Mouse (Mus musculus) natural killer cell, adult 2 months (primary cell): ENCODE measurements around the gene Top2a.
A peak's percentile ranks its signal among the peaks of the same experiment; 100 is the strongest.

ENCODE experiments used
- DNase-seq, 2 experiments: peaks; one replicate each; pipeline ENCODE4 v3.0.0; 2022; ENCODE audit warnings: low spot score in 2 of 2

Gene Top2a

DNA sequence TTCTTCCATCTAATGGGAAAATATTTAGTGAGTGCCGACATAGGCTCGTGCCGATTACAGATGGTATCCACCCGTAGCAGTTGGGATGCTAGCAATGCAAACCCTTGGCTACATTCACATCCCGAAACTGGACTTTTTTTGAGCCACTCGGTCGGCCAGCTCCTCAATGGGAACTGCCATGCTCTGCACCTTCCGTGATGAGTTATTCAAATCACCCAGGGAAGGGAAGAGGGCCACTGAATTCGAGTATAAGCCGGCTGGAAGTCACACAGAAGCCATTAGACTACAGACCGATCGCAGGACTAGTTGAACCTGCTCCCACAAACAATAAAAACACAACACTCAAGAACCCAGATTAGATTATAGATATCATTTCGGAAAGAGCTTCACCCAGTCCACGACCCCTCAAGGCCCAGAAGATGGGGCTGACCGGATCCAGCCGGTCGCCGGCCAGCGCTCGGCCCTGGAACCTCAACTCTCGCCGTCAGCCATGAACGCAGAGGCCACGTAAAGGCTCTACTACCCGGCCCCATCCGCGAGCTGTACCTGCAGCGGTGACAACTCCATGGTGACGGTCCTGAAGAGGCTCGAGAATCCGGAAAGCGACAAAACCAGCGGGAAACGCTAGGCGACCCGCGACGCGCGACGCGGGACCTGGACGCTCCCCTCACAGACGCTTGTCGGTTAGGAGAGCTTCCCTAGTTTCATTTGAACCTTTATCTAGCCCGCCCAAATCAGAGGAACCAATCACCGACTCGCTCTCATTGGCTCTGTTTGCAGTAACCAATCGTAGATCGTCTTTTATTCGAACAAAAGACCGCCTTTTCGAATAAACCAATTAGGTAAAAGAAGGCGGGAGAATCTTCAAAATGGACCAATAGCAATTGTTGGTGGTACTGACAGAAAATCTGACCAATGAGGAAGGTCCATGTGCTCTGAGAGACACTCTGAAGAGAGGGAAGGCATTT, at the start of gene Top2a:
Gene Top2a, minus strand, starts transcription at position 690 of the 968 bp plus-strand sequence.
- DNase-seq = peak; percentile 97 to 98

DNA sequence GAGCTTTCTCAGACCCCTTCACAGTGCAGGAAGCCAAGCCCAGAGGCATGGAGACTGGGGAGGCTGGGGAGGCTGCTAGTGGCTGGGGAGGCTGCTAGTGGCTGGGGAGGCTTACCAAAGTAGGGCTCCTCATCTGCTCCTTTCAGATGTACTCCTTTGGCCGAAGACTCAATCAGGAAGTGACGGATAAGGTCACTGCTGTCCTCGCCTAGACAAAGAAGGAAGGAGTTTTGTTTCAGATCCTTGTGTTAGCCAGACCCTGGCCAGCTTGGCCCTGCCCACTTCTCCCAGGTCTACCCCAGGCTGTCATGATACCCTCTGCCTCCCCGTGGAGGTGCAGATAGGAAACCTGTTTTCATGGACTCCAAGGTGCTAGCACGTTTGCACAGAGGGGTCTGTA, 49.8 kb upstream of the Top2a start:
- DNase-seq = no peak

DNA sequence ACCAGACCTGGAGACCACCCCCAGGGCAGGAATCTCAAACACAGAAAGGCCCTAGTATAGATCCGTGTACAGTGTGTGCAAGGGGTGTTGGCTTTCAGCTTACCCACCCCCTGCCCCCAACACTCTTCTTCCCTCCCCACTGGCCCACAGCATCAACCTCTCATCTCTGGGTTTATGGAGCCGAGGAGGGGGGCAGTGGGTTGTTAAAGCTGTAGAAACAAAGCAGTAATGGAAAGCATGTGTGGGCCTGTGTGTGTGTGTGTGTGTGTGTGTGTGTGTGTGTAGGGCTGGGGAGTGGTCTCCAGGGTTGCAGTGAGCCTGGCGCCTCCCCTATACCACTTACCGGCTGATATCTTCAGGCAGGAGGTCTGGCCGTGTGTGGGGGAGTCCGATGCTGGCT, 47.9 kb upstream of the Top2a start:
- no peak for DNase-seq

DNA sequence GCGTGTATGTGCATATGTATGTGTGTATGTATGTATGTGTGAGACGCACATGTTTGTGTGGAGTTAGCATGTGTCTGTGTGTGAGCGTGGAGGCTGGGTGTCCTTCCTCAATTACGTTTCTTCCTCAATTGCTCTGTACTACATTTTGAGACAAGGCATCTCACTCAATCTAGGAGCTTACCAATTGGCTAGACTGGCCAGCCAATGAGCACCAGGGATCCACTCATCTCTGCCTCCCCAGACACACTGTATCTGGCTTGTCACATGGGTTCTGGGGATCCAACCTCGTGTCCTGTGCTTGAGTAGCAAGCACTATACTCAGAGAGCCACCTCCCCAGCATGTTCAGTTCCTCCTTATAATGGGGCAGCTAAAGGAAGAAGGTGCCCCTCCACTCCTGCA, 44.5 kb upstream of the Top2a start:
- no peak for DNase-seq

DNA sequence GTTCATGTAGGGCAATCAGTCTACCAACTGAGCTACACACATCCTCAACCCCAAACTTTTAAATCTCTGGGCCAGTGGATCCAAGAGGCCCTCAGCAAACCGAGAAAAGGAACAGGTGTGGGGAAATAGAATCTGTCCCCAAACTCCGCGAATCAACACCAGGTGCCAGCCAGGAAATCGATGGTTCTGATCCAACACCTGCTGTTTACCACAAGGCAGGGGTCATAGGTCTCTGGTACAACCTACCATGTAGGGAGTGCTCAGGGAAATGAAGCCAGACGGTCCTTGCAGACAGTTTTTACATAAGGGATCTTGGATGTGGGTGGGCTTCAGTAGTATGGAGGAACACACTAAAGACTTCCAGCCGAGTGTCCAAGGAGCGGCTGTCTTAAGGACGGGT, 43.6 kb upstream of the Top2a start:
- no peak for DNase-seq

DNA sequence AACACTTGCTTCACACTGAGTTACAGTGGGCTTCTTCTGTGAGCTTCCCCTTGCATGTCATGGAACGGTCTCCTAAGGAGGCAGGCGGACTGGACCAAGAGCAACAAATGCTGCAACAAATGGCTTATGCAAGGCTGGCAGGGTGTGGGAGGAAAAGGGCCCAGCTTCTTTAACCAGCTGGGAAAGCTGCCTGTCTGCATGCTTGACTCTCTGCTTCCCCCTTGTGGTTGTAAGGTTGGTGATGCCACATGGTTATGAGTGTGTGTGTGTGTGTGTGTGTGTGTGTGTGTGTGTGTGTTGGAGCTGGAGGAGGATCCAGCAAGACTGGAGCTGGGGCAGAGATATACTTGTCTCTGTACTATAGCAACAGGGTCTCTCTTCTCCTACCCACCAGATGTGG, 42.0 kb upstream of the Top2a start:
- peak; percentile 65 to 71 for DNase-seq

DNA sequence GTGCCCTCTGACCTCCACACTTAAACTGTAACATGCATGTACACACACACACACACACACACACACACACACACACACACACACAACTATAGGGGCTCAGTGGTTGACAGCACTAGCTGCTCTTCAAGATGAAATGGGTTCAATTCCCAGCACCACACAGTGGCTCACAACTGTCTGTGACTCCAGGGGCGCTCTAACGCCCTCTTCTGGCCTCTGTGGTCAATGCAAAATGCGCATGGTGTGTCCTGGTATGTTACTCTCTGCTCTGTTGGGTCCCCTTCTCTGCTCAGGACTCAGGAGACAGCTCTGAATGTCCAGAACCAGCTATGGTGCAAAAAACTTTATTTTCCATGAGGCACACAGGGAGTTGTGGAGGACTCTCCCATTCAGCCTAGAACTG, 41.4 kb upstream of the Top2a start:
- DNase-seq = no peak

DNA sequence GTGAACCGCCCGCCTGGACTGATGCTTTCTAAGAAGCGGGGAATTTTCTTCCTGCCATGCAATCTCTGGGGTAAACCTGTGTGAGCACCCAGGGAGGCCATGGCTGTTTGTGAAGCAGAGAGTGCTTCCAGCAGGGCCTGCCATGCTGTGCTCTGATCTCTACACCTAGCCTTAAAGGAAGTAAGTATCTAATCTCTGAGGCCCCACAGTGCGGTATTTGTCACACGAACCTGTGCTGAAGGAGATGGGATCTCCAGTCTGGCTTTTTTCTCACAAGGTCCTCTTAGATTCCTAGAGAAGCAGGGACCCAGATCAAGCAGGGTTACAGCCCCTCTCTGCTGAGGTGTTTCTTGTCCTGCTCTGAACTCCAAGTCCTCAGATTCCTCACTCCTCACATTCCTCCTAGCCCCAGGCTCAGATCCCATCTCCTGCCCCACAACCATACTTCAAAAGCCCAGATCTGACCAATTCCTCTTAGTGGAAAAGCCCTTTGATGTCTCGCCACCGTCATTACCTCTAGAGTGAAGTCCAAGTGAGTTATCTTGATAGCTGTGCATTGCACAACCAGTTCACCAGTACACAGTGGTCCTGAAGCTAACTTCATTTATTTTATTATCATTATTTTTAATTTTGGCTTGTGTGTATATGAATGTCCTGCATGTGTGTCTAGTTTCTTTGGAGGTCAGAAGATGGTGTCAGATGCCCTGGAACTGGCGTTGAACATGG, 39.6 kb upstream of the Top2a start:
- no peak for DNase-seq

DNA sequence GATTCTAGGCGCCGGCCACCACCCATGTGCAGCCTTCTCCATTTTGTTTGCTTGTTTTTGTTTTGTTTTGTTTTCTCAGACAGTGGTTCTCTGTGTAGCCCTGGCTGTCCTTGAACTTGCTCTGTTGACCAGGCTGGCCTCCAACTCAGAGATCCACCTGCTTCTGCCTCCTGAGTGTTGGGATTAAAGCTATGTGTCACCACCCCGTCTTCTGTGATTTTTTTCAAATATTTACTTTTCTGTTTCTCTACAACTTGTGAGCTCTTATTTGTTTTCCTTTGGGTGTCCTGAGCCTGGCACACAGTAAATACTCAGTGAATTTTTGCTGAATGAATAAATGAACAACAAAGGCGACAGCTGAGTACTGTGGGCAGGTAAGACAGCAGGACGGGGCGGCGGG, 38.7 kb upstream of the Top2a start:
- DNase-seq = no peak

DNA sequence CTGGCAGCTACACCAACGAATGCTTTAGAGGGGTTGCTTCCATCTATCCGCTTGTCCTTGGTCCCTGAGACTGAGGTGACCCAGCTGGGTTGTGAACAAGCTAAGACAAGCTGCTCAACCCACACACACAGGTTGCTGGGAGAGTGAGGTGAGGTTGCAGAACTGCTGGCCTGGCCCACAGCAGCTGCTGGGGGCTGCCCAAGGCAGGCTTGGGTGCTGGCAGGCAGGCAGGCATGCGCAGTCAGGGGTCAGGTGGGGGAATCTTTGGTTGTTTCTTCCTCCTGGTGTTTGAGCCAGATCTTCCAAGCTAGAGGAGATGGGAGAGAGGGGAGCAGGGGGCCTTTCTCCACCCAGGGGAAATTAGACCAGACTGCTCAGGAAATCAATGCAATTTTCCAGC, 36.4 kb upstream of the Top2a start:
- no peak for DNase-seq

DNA sequence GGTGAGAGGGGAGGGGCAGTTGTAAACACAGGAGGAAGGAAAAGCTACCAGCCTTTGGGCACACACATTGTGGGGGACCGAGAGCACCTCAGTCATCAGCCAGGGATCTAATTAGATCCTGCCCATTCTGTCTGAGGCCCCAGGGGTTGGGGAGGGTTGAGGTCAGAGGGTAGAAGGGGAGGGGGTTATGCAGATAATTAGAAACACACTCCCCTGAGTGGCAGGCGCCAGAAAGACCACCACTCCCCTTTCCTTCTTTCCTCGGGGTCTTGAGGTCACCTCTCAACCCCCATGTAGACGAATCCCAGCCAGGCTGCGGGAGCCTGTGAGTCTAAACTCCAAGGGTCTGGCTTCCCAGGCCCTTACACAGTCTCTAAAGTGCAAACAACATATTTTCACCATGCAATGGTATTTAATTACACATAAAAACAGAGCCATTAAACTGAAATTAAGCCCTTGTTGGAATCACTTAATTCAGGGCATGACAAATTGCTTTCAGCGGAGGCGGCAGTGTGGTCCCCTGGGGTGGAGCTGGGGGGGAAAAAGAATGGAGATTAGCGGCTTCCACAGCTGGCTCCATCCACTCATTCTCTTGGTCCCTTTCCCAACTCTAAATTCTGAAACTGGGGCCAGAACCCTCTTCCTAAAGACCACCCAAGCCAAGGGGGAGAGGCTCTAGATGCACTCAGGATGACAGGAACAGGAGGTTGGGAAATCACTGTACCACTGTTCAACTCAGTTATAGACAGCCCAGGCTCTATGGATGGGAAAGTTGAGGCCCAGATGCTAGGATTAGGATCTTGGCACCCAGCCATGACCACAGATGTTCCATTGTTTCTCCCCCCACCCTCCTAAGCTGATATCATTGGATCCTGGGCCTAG, 31.8 kb upstream of the Top2a start:
- no peak for DNase-seq

DNA sequence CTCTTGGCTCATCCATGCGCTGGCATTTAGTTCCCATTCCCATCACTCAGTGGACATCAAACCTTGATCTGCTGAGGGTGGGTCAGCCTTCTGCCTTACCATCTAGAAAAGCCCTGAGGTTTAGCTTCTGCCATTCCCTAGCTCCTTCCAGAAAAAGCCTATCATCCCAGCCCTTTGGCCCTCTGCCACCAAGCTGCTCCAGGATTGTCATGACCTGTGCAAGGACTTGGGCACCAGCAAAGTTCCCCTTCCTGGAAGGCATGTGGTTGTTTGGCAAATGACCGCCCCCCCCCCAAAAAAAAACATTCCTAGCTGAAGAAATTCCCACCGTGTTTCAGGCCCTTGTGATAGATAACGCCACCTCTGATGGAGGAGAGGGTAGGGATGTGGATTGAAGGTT, 31.2 kb upstream of the Top2a start:
- no peak for DNase-seq

DNA sequence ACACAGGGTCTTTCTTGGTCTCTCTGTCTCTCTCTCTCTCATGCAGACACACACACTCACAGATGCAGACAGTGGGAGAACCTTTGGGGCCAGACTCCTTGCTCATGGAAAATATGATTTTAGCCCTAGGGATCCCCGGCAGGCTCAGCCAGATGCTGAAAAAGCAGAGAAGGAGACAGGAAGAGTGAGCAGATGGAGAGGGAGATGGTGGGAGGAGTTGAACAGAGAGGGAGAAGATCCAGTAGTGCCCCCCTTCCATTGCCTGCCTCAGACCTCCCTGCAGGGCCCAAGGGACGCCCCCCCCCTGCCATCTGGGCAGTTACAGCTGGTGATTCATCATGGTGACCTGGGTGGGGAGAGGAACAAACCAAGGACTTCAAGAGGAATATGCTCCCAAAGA, 23.7 kb upstream of the Top2a start:
- DNase-seq = no peak

DNA sequence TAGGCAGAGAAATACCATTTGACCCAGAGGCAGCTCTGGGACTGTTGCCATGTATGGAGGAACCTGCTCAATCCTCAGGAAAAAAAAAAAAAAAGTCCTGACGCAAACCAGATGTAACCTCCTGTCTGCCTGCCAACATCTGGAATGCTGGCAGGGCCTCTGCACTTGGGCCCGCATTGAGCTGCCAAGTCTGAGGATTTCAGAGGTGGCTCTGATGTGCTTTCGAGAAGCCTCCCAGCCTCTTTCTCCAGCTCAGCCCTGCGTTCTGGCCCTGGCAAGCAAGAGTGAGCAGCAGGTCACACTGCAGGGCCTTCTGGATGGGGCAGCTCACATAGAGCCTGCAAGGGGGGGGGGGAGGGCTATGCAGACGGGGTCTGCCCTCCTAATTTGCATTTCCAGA, 23.1 kb upstream of the Top2a start:
- DNase-seq = no peak

DNA sequence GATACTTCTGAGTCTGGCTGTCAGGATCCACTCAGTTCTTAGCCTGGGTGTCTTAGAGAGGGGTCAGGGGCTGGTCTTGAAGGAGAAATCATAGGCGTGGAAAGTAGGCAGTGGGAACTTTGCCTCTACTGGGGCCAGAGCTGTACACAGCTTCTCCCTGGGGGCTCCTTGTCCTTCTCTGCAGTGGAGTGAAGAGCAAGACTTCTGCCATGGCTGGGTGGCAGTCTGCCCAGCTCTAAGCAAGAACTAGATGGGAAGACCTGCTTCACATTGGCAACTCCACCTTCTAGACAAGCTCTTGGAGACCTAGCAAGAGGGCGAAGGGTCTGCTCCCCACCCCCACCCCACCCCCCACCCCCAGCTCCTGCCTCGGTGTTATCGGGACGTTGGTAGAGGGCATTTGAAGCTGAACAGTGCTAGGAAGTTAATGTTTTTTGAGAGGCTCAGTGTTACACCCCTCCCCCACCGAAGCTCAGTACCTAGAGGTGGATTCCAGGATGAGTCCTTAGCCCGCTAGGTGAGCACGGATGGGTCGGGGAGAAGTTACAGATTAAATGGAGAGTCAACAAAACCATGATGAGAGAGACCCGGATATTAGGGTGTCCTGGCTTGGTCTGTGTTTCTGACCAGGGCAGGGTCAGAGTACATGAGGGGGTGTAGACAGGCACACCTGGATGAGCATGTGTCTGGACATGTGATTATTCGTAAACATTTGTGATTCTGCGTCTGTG, 21.3 kb upstream of the Top2a start:
- DNase-seq = no peak

DNA sequence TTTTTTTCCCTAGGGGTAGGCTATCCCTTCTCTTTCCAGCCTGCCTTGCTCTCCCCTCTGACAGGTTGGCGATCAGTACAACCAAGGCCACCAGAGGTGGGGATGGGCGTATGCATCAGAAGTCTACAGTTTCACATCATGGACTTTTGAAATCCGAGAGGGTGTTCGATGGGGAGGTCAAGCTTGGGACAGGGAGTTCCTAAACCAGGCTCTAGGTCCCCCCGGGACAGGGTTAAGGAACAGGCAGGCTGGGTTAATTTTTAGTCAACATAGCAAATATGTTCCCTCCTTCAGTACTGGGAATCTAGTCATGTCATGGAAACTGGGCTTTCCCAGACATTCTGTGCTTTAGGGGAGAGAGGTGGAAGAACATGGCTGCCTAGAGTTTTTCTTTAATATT, 20.3 kb upstream of the Top2a start:
- no peak for DNase-seq

DNA sequence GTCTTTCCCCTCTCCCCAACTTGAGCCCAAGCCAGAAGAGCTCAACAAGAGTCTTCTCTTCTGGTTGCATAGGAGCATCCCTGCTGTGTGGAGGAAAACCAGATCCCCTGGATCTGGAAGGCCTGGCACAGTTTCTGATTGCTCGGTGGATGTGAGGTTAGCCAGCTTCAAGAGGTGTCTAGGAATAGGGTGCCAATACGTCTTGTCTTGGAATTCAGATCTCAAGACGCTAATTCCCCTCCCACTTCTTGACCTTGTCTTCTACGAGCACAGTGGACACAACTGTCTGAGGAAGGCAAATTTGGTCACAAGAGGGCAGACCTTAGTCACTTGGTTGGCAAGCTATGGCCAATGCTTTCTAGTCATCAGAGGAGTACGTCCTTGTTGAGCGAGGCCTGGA, 19.6 kb upstream of the Top2a start:
- no peak for DNase-seq

DNA sequence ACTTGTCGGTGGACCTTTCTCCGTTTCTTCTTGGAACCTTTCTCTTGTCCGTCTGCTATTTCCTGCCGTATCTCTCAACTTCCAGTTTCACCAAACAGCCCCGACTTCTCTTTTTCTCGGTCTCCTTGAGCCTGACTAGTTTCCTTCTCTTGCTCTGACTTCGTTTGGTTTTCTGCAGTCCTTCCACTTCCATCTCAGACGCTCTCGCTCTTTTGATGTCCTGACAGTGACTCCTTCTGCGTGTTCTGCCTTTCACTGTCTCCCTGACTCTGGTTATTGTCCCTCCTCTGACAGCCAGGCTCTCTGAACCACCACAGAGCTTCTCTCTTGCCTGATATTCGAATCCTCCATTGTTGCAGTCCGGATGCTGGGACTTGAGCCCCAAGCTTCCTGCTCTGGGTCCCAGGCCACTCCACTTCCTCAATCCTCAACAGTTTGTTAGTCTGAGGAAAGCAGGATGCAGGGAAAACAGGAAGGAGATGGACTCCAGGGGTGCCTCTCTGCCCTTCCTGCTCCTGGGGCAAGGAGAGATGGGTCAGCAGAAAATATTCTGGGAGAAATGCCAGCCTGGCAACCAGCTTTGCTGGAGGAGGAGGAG, 18.9 kb upstream of the Top2a start:
- no peak for DNase-seq

DNA sequence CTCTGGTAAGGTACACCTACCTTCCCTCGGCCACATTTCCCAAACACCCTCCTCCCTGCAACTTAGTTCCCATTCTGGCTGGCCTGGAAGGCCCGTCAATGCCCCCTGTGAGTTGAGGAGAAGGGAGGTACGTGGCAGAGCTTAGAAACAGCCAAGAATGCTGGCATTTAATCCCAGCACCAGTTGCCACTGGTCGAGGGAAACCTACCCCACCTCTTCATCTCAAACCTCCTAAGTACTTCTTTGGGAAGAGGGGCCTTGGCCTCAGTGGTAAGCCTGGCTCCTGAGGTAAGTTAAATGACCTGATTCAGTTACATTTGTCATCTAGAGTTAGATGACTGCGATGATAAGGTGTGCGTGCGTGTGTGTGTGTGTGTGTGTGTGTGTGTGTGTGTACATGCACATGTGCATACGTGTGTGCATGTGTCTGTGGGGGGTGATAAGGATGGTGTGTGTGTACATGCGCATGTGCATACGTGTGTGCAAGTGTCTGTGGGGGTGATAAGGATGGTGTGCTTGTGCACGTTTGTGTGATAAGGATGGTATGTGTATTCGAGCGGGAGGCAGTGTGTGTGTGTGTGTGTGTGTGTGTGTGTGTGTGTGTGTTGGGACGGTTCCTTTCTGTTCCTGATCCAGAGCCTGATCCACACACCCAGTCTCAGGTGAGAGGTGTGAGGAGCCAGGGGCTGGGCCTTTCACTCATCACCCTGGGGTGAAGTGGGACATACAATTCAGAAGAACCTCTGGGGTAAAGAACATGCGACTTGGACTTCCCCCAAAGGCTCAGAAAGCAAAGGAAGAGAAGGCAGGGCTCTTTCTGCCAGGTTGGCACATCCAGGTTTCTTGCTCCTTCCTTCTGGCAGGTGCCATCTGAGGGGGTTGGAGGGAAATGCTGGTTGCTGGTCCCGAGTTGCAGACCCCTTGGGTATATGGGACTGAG, 18.1 kb upstream of the Top2a start:
- no peak for DNase-seq
